Mouse (Mus musculus): ENCODE results near the gene Myf5. TPM values are rescaled to one million over a fixed set of nuclear protein-coding genes. Genes with fewer than 3 reads are reported as not detected.
A peak's percentile ranks its signal among the peaks of the same experiment; 100 is the strongest.

Myf5 gene
- polyA plus RNA-seq, 1 experiment from 2014 or later: not detected

DNA sequence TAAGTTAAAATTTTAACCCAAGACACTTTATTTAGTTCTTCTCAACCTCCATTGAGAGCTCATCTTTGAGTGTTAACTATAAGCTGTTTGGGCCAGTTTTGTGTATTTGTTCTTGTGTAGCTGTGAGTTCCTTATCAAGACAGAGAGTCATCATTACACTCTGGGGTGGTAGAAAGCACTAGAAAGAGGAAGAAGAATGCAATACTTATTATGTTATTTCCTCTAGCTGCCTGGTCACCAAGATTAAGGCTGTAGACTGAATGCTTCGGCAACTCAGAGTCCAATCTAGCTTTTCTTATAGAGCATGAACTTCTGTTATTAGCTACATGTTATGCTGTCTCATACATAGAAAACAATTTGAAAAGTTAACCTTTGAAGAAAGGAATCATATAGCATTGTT lies 10.5 kb upstream of the Myf5 start:
- WGBS: 93% methylated on average over 1 of the region's 1 CpGs

GRCm38 (mm10) chr10:107494568-107494967 lies 8.6 kb upstream of the Myf5 start, which contains the start of gene Myf6:
Gene Myf6 (minus strand): TSS chr10:107494737.
- 96% methylated on average over 6 of the region's 6 CpGs for WGBS

More for the DNA sequence above, 10.5 kb upstream of the Myf5 start:
- H3K4me2 ChIP-seq (ENCODE audit: low read length): no peak overlapping the region
- H3K27ac ChIP-seq (replicated peaks; ENCODE audit: low read depth, low read length): no peak overlapping the region
- H3K4me1 ChIP-seq (ENCODE audit: control insufficient read depth, insufficient read depth, low read length): no peaks in the 10 kb centered on the region; the same call in 1 of the 2 replicates
- ATAC-seq (ENCODE audit: low FRiP score, low TSS enrichment) (no peak), DNase-seq (no peak)
- no peaks in the 10 kb centered on the region for H3K9me3 ChIP-seq (ENCODE audit: control insufficient read depth, low read length)
- H3K27me3 ChIP-seq (ENCODE audit: control insufficient read depth, insufficient read depth, low read length): no peaks in the 10 kb centered on the region
- H3K4me3 ChIP-seq (replicated peaks; ENCODE audit: low read depth, low read length): no peak overlapping the region
- no peaks in the 10 kb centered on the region for H3K36me3 ChIP-seq (ENCODE audit: control insufficient read depth, insufficient read depth, low read length)
- no peak overlapping the region for H3K9ac ChIP-seq (replicated peaks; ENCODE audit: low read length)

DNA sequence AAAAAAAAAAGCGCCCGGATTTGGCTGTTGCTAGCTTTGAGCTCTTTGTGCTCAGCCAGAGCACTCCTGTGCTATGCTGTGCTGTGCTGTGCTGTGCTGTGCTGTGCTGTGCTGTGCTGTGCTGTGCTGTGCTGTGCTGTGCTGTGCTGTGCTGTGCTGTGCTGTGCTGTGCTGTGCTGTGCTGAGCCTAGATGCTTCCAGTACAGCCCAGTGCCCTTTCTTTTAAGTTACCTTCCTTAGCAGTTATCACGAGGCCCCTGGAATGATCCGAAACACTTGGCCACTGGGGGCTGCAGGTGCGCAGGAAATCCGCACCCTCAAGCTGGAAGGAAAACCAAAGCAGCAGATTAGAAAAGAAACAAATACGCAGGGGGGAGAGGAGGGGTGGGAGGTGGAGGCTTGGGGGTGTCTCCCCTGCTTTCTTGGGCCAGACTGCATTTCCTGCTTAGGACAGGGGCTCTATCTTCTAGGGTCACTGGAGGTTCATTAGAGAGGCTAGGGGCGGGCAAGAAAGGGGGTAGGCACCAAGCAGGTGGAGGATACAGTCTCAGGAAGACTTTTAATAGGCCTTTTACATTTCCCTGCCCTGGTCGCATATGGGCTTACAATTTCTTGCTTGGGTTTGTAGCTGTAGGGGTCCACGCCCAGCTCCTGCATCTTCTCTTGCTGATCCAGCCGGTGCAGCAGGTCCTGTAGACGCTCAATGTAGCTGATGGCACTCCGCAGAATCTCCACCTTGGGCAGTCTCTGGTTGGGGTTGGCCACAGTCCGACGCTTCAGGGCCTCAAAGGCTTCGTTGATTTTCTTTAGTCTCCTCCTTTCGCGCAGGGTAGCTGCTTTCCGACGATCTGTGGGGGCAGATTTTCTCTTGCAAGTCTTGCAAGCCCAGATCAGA lies 7.9 kb upstream of the Myf5 start:
- H3K4me2 ChIP-seq (ENCODE audit: low read length): peak overlapping the region; percentile 51
- peak overlapping the region; percentile 39; the same call in 1 of the 2 replicates for H3K9ac ChIP-seq (replicated peaks; ENCODE audit: low read length)
- no peak for DNase-seq
- H3K4me1 ChIP-seq (ENCODE audit: control insufficient read depth, insufficient read depth, low read length): no peaks in the 10 kb centered on the region; the same call in 1 of the 2 replicates
- H3K36me3 ChIP-seq (ENCODE audit: control insufficient read depth, insufficient read depth, low read length): no peaks in the 10 kb centered on the region
- no peaks in the 10 kb centered on the region for H3K27me3 ChIP-seq (ENCODE audit: control insufficient read depth, insufficient read depth, low read length)
- 39% methylated on average over 20 of the region's 20 CpGs for WGBS
- peak; percentile 9; the same call in 1 of the 2 replicates for ATAC-seq (ENCODE audit: low FRiP score, low TSS enrichment)
- H3K9me3 ChIP-seq (ENCODE audit: control insufficient read depth, low read length): no peaks in the 10 kb centered on the region
- H3K4me3 ChIP-seq (replicated peaks; ENCODE audit: low read depth, low read length): peak overlapping the region; percentile 19
- no peak overlapping the region for H3K27ac ChIP-seq (replicated peaks; ENCODE audit: low read depth, low read length)

More at GRCm38 (mm10) chr10:107494568-107494967, 8.6 kb upstream of the Myf5 start, which contains the start of gene Myf6:
- Histone ChIP-seq H3K9me3 (ENCODE audit: control insufficient read depth, low read length) (no peaks in the 10 kb centered on the region), H3K36me3 (ENCODE audit: control insufficient read depth, insufficient read depth, low read length) (no peaks in the 10 kb centered on the region), H3K4me2 (ENCODE audit: low read length) (peak within 1 kb of the TSS; percentile 51), H3K9ac (replicated peaks; ENCODE audit: low read length) (peak within 1 kb of the TSS; percentile 39; the same call in 1 of the 2 replicates), H3K27ac (replicated peaks; ENCODE audit: low read depth, low read length) (no peak within 1 kb of the TSS), H3K4me3 (replicated peaks; ENCODE audit: low read depth, low read length) (0 out of 2 replicates have a peak within 1 kb of the TSS, but pooled peaks have one; percentile 19), H3K4me1 (ENCODE audit: control insufficient read depth, insufficient read depth, low read length) (no peaks in the 10 kb centered on the region; the same call in 1 of the 2 replicates), H3K27me3 (ENCODE audit: control insufficient read depth, insufficient read depth, low read length) (no peaks in the 10 kb centered on the region)
- ATAC-seq (ENCODE audit: low FRiP score, low TSS enrichment) (no peak), DNase-seq (no peak)

- Histone ChIP-seq H3K27ac (replicated peaks; ENCODE audit: low read depth, low read length) (no peak overlapping the region), H3K9ac (replicated peaks; ENCODE audit: low read length) (peak overlapping the region; percentile 39; the same call in 1 of the 2 replicates), H3K9me3 (ENCODE audit: control insufficient read depth, low read length) (no peaks in the 10 kb centered on the region), H3K27me3 (ENCODE audit: control insufficient read depth, insufficient read depth, low read length) (no peaks in the 10 kb centered on the region), H3K4me1 (ENCODE audit: control insufficient read depth, insufficient read depth, low read length) (no peaks in the 10 kb centered on the region; the same call in 1 of the 2 replicates), H3K36me3 (ENCODE audit: control insufficient read depth, insufficient read depth, low read length) (no peaks in the 10 kb centered on the region), H3K4me2 (ENCODE audit: low read length) (peak overlapping the region; percentile 51), H3K4me3 (replicated peaks; ENCODE audit: low read depth, low read length) (peak overlapping the region; percentile 19)
- ATAC-seq (ENCODE audit: low FRiP score, low TSS enrichment): peak; percentile 7; the same call in 1 of the 2 replicates
- peak; percentile 29 for DNase-seq
- 41% methylated on average over 18 of the region's 18 CpGs for WGBS
Measured at GRCm38 (mm10) chr10:107492867-107493579, 7.1 kb upstream of the Myf5 start.

GRCm38 (mm10) chr10:107488654-107489315 lies 2.9 kb upstream of the Myf5 start:
- H3K4me1 ChIP-seq (ENCODE audit: control insufficient read depth, insufficient read depth, low read length): no peaks in the 10 kb centered on the region; the same call in 1 of the 2 replicates
- 33% methylated on average over 12 of the region's 12 CpGs for WGBS
- DNase-seq (no peak), ATAC-seq (ENCODE audit: low FRiP score, low TSS enrichment) (no peak)
- H3K36me3 ChIP-seq (ENCODE audit: control insufficient read depth, insufficient read depth, low read length): no peaks in the 10 kb centered on the region
- H3K4me2 ChIP-seq (ENCODE audit: low read length): no peak overlapping the region
- H3K4me3 ChIP-seq (replicated peaks; ENCODE audit: low read depth, low read length): no peak overlapping the region
- H3K27ac ChIP-seq (replicated peaks; ENCODE audit: low read depth, low read length): no peak overlapping the region
- no peaks in the 10 kb centered on the region for H3K9me3 ChIP-seq (ENCODE audit: control insufficient read depth, low read length)
- H3K27me3 ChIP-seq (ENCODE audit: control insufficient read depth, insufficient read depth, low read length): no peaks in the 10 kb centered on the region
- no peak overlapping the region for H3K9ac ChIP-seq (replicated peaks; ENCODE audit: low read length)

DNA sequence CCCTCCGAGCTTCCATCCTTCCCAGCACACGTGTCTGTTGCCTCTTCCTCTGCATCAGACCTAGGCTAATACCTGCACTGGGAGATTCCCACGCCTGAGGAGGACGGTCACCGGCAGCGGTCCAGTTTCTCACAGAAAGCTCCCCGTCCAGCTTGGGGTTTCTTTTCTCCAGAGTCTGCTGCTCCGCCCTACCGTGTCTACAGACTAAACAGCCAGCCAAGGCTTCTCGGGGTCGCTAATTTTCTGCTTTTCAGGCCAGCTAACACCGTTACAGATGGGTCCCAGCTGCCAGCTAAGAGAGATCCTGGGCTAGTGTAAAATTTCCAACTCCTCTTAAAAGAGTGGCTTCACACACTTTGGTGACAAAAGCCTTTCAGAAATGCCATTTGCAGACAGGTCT lies 836 bp upstream of the Myf5 start:
- Histone ChIP-seq H3K27ac (replicated peaks; ENCODE audit: low read depth, low read length) (no peak overlapping the region), H3K9me3 (ENCODE audit: control insufficient read depth, low read length) (no peaks in the 10 kb centered on the region), H3K27me3 (ENCODE audit: control insufficient read depth, insufficient read depth, low read length) (no peaks in the 10 kb centered on the region), H3K4me1 (ENCODE audit: control insufficient read depth, insufficient read depth, low read length) (no peaks in the 10 kb centered on the region), H3K9ac (replicated peaks; ENCODE audit: low read length) (no peak overlapping the region), H3K4me2 (ENCODE audit: low read length) (no peak overlapping the region), H3K36me3 (ENCODE audit: control insufficient read depth, insufficient read depth, low read length) (no peaks in the 10 kb centered on the region), H3K4me3 (replicated peaks; ENCODE audit: low read depth, low read length) (no peak overlapping the region)
- DNase-seq (no peak), ATAC-seq (ENCODE audit: low FRiP score, low TSS enrichment) (no peak)
- WGBS: 70% methylated on average over 12 of the region's 12 CpGs

GRCm38 (mm10) chr10:107484050-107484449 lies 1.9 kb downstream of the Myf5 start:
- Histone ChIP-seq H3K9me3 (ENCODE audit: control insufficient read depth, low read length) (no peaks in the 10 kb centered on the region), H3K36me3 (ENCODE audit: control insufficient read depth, insufficient read depth, low read length) (no peaks in the 10 kb centered on the region), H3K27ac (replicated peaks; ENCODE audit: low read depth, low read length) (no peak overlapping the region), H3K4me3 (replicated peaks; ENCODE audit: low read depth, low read length) (no peak overlapping the region), H3K9ac (replicated peaks; ENCODE audit: low read length) (no peak overlapping the region), H3K27me3 (ENCODE audit: control insufficient read depth, insufficient read depth, low read length) (no peaks in the 10 kb centered on the region), H3K4me1 (ENCODE audit: control insufficient read depth, insufficient read depth, low read length) (no peaks in the 10 kb centered on the region), H3K4me2 (ENCODE audit: low read length) (no peak overlapping the region)
- ATAC-seq (ENCODE audit: low FRiP score, low TSS enrichment): no peak
- 75% methylated on average over 10 of the region's 10 CpGs for WGBS
- DNase-seq: no peak

- ATAC-seq (ENCODE audit: low FRiP score, low TSS enrichment) (no peak), DNase-seq (no peak)
- H3K9me3 ChIP-seq (ENCODE audit: control insufficient read depth, low read length): no peaks in the 10 kb centered on the region
- H3K4me1 ChIP-seq (ENCODE audit: control insufficient read depth, insufficient read depth, low read length): no peaks in the 10 kb centered on the region
- no peaks in the 10 kb centered on the region for H3K36me3 ChIP-seq (ENCODE audit: control insufficient read depth, insufficient read depth, low read length)
- no peak overlapping the region for H3K9ac ChIP-seq (replicated peaks; ENCODE audit: low read length)
- no peaks in the 10 kb centered on the region for H3K27me3 ChIP-seq (ENCODE audit: control insufficient read depth, insufficient read depth, low read length)
- no peak overlapping the region for H3K27ac ChIP-seq (replicated peaks; ENCODE audit: low read depth, low read length)
- no peak overlapping the region for H3K4me2 ChIP-seq (ENCODE audit: low read length)
- WGBS: 60% methylated on average over 2 of the region's 2 CpGs
- H3K4me3 ChIP-seq (replicated peaks; ENCODE audit: low read depth, low read length): no peak overlapping the region
Measured at GRCm38 (mm10) chr10:107473497-107473896, 12.4 kb downstream of the Myf5 start.
